Mouse (Mus musculus): ENCODE measurements around the gene Lzts2. TPM values are rescaled to one million over a fixed set of nuclear protein-coding genes. Genes with fewer than 3 reads are reported as not detected.

Lzts2 gene
- polyA plus RNA-seq, 1 experiment from 2014 or later, result 18.2 TPM

DNA sequence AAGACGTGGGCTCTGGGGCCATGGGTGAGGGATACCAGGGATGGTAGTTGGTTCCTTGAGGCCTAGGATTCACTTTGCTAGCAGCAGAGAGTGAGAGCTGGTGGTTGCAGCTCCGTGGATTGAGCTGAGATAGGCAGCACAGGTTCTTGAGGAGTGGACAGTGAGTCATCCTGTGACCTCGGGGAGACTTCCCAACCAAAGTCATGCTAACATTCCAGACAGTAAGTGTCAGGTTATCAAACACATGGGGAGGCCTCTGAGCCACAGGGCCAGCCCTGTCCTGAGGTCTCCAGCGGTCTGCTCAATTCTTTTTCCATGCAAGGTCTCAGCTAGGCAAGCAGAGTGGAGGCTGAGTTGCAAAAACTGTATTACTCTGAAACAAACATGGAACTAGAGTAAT lies 3.6 kb upstream of the Lzts2 start:
- no peaks in the 10 kb centered on the region for H3K27me3 ChIP-seq (replicated peaks; ENCODE audit: control insufficient read depth, insufficient read depth, low read length)
- no peak for ATAC-seq
- peaks cover 12% of the 10 kb centered on the region for H3K36me3 ChIP-seq (ENCODE audit: control insufficient read depth, insufficient read depth)
- no peak overlapping the region for H3K9ac ChIP-seq (replicated peaks; ENCODE audit: low read depth, low read length)
- no peak overlapping the region for H3K4me2 ChIP-seq (ENCODE audit: low read length)
- no peaks in the 10 kb centered on the region for H3K9me3 ChIP-seq (ENCODE audit: control insufficient read depth, low read length)
- no peak overlapping the region for H3K27ac ChIP-seq (ENCODE audit: low read length)
- H3K4me3 ChIP-seq (replicated peaks; ENCODE audit: low read length), result no peak overlapping the region
- 91% methylated on average over 4 of the region's 4 CpGs for WGBS
- H3K4me1 ChIP-seq (replicated peaks; ENCODE audit: control insufficient read depth, insufficient read depth, low read length), result peaks cover 28% of the 10 kb centered on the region

DNA sequence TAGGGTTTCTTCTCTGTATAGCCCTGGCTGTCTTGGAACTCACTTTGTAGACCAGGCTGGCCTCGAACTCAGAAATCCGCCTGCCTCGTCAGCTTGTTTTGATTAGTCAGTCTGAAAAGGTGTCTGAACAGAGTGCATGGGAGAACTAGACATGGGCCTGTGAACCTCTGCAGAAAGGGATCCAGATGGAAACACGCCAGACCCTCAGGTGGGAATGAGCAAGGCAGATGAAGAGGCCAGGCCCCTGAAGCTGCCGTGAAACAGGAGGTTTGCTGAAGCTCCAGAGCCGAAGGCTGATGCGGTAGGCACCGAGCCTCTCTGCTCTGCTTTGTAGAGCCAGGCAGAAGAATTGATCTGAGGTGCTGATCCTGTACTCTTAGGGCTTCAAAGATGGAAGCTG lies 2.0 kb upstream of the Lzts2 start:
- Histone ChIP-seq H3K9ac (replicated peaks; ENCODE audit: low read depth, low read length) (peak overlapping the region; percentile 34; the same call in 1 of the 2 replicates), H3K9me3 (ENCODE audit: control insufficient read depth, low read length) (no peaks in the 10 kb centered on the region), H3K4me2 (ENCODE audit: low read length) (no peak overlapping the region), H3K4me3 (replicated peaks; ENCODE audit: low read length) (no peak overlapping the region), H3K27me3 (replicated peaks; ENCODE audit: control insufficient read depth, insufficient read depth, low read length) (no peaks in the 10 kb centered on the region), H3K27ac (ENCODE audit: low read length) (peak overlapping the region; percentile 53), H3K4me1 (replicated peaks; ENCODE audit: control insufficient read depth, insufficient read depth, low read length) (peaks cover 37% of the 10 kb centered on the region), H3K36me3 (ENCODE audit: control insufficient read depth, insufficient read depth) (peaks cover 12% of the 10 kb centered on the region)
- ATAC-seq, result no peak
- WGBS, result 77% methylated on average over 8 of the region's 8 CpGs

DNA sequence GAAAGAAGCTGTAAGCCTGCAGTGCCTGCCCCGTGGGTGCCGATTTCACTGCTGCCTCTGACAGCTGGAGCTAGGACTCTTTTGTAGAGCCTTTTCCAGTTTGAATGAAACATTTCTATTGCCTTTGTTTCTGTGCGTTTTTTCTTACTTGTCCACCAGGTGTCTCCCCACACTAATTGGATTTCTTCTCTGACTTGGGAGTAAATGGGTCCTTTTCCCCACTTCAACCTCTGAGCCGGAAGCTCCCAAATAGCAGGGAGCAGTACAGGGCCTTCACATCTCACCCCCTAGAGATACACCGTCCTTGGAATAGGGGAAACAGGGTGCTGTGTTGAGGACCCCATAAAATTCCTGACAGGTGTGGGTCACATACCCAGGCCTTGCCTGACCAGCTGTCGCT lies 1.6 kb upstream of the Lzts2 start:
- Histone ChIP-seq H3K27me3 (replicated peaks; ENCODE audit: control insufficient read depth, insufficient read depth, low read length) (no peaks in the 10 kb centered on the region), H3K36me3 (ENCODE audit: control insufficient read depth, insufficient read depth) (peaks cover 12% of the 10 kb centered on the region), H3K4me1 (replicated peaks; ENCODE audit: control insufficient read depth, insufficient read depth, low read length) (peaks cover 33% of the 10 kb centered on the region), H3K27ac (ENCODE audit: low read length) (peak overlapping the region; percentile 53), H3K9me3 (ENCODE audit: control insufficient read depth, low read length) (no peaks in the 10 kb centered on the region), H3K4me2 (ENCODE audit: low read length) (no peak overlapping the region), H3K9ac (replicated peaks; ENCODE audit: low read depth, low read length) (peak overlapping the region; percentile 34; the same call in 1 of the 2 replicates), H3K4me3 (replicated peaks; ENCODE audit: low read length) (no peak overlapping the region)
- WGBS, result 25% methylated on average over 6 of the region's 6 CpGs
- ATAC-seq, result no peak

DNA sequence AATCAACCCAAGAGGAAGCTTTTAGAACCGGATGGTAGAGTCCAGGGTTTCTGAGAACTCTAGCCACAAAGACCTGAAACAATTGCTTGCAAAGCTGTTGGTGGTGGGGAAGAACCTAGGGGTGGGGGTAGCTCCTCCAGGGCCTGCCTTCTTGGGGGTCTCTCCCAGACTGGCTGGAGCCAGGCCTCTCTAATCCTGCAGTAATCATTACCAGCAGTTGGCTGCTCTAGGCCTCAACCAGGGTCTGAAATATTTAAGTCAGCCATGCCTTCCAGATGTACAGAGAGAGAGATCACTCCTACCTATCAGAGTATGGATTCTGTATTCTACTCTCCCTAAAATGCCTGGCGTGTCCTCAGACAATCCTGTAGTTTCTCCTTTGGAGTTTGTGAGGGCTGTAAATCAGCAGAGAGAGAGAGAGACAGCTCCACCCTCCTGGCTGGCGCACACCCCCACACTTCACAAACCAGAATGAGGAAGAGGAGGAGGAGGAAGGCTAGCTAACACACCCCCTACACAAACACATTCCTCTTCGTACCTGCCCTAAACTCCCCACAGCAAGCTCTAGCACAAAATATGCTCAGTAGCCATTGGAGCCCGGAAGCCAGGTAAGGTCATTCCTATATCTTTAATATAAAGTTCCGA lies 511 bp upstream of the Lzts2 start:
- 64% methylated on average over 6 of the region's 6 CpGs for WGBS

GRCm38 (mm10) chr19:45014981-45015402 lies 778 bp downstream of the Lzts2 start:
- peaks cover 12% of the 10 kb centered on the region for H3K36me3 ChIP-seq (ENCODE audit: control insufficient read depth, insufficient read depth)
- H3K27ac ChIP-seq (ENCODE audit: low read length), result no peak overlapping the region
- peaks cover 38% of the 10 kb centered on the region for H3K4me1 ChIP-seq (replicated peaks; ENCODE audit: control insufficient read depth, insufficient read depth, low read length)
- peak overlapping the region; percentile 49 for H3K9ac ChIP-seq (replicated peaks; ENCODE audit: low read depth, low read length)
- H3K9me3 ChIP-seq (ENCODE audit: control insufficient read depth, low read length), result no peaks in the 10 kb centered on the region
- H3K4me3 ChIP-seq (replicated peaks; ENCODE audit: low read length), result peak overlapping the region; percentile 74
- no peak for ATAC-seq
- peak overlapping the region; percentile 89 for H3K4me2 ChIP-seq (ENCODE audit: low read length)
- WGBS, result under 1% methylated on average over 25 of the region's 25 CpGs
- no peaks in the 10 kb centered on the region for H3K27me3 ChIP-seq (replicated peaks; ENCODE audit: control insufficient read depth, insufficient read depth, low read length)

More for the DNA sequence above, 511 bp upstream of the Lzts2 start:
- H3K4me3 ChIP-seq (replicated peaks; ENCODE audit: low read length), result no peak overlapping the region
- no peak overlapping the region for H3K4me2 ChIP-seq (ENCODE audit: low read length)
- H3K9me3 ChIP-seq (ENCODE audit: control insufficient read depth, low read length), result no peaks in the 10 kb centered on the region
- peaks cover 12% of the 10 kb centered on the region for H3K36me3 ChIP-seq (ENCODE audit: control insufficient read depth, insufficient read depth)
- H3K4me1 ChIP-seq (replicated peaks; ENCODE audit: control insufficient read depth, insufficient read depth, low read length), result peaks cover 35% of the 10 kb centered on the region
- H3K9ac ChIP-seq (replicated peaks; ENCODE audit: low read depth, low read length), result no peak overlapping the region
- no peak for ATAC-seq
- H3K27ac ChIP-seq (ENCODE audit: low read length), result no peak overlapping the region
- H3K27me3 ChIP-seq (replicated peaks; ENCODE audit: control insufficient read depth, insufficient read depth, low read length), result no peaks in the 10 kb centered on the region

DNA sequence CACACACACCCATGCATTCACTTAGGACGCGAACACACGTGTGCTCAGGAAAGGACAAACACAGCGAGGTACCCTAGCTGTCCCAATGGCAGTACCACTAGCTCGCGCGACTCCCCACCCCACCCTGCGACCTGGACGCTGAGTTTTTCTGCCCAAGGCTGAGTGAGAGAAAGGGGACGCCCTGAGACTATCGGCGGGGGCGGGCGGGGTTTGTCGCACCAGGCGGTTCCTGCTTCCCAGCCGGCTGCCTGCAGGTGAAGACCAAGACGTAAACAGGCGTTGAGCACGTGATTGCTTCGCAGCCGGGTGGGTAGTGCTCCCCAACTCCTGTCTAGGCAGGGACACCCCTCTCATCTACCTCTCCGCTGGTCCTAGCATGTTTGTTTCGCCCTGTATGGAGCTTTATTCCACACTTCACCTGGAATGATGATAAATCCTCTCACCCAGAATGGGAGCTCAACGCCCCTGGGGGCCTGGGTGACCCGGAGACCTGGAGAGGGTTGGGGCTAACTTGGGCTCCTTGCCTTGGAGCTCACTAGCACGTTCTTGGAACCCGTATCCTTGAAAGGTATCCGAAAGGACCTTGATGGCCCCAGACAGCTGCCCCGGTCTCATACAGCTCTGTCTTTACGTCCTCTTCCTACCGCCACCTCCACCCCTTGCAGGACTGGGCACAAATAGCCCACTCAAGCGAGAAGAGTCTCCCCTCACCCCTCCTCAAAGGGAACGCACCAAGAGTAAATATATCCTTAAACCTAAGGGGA lies 1.5 kb downstream of the Lzts2 start:
- peaks cover 43% of the 10 kb centered on the region for H3K4me1 ChIP-seq (replicated peaks; ENCODE audit: control insufficient read depth, insufficient read depth, low read length)
- H3K27me3 ChIP-seq (replicated peaks; ENCODE audit: control insufficient read depth, insufficient read depth, low read length), result no peaks in the 10 kb centered on the region
- peak overlapping the region; percentile 89 for H3K4me2 ChIP-seq (ENCODE audit: low read length)
- peak overlapping the region; percentile 49 for H3K9ac ChIP-seq (replicated peaks; ENCODE audit: low read depth, low read length)
- under 1% methylated on average over 32 of the region's 34 CpGs for WGBS
- peaks cover 8% of the 10 kb centered on the region for H3K36me3 ChIP-seq (ENCODE audit: control insufficient read depth, insufficient read depth)
- H3K27ac ChIP-seq (ENCODE audit: low read length), result peak overlapping the region; percentile 97
- H3K4me3 ChIP-seq (replicated peaks; ENCODE audit: low read length), result peak overlapping the region; percentile 74
- H3K9me3 ChIP-seq (ENCODE audit: control insufficient read depth, low read length), result no peaks in the 10 kb centered on the region
- ATAC-seq, result no peak

DNA sequence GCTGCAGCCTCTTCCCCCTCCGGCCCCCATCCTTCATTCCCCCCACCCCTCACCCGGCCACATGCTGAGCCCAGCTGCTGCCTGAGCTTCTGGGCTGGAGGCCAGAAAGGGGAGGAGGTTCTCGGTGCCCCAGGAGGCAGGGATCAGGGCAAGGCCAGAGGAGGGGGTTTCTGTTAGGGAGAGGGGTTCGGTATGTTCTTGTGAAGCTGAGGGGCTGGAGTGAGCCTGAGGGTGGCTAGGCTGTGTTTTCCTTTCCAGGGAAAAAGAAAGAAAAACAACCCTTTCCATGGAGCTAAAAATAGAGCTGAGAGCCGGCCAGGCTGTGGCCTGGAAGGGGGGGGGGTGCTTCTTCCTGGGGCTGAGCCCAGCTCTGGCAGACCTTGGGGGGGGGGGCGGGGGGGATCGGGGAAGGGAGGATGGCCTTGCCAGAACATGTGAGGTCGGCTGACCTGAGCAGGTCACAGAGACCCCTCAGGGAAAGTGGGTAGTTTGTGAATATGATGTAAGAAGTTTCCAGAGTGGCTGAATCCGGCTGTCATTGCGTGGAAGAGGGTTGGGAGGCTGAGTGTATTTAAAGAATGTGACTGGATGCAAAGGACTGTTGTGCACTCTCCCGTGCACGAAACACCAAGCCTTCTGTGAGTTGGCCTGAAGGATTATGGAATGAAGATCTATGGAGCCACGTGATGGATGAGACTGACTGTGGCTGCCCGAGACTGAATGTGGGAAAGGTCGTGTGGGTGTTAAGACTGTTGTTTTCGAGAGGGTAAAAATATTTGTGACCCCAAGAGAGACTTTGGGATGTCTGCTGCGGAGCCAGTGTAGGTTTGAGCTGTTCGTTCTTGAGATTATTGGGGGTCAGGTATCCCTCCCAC lies 2.4 kb downstream of the Lzts2 start:
- H3K36me3 ChIP-seq (ENCODE audit: control insufficient read depth, insufficient read depth), result peaks cover 3% of the 10 kb centered on the region; the same call in 1 of the 2 replicates
- H3K27me3 ChIP-seq (replicated peaks; ENCODE audit: control insufficient read depth, insufficient read depth, low read length), result no peaks in the 10 kb centered on the region
- peaks cover 51% of the 10 kb centered on the region for H3K4me1 ChIP-seq (replicated peaks; ENCODE audit: control insufficient read depth, insufficient read depth, low read length)
- no peaks in the 10 kb centered on the region for H3K9me3 ChIP-seq (ENCODE audit: control insufficient read depth, low read length)
- H3K9ac ChIP-seq (replicated peaks; ENCODE audit: low read depth, low read length), result peak overlapping the region; percentile 83
- under 1% methylated on average over 16 of the region's 18 CpGs for WGBS
- peak overlapping the region; percentile 89 for H3K4me2 ChIP-seq (ENCODE audit: low read length)
- peak; percentile 31 for ATAC-seq
- peak overlapping the region; percentile 74 for H3K4me3 ChIP-seq (replicated peaks; ENCODE audit: low read length)
- peak overlapping the region; percentile 97 for H3K27ac ChIP-seq (ENCODE audit: low read length)

- Histone ChIP-seq H3K9me3 (ENCODE audit: control insufficient read depth, low read length) (no peaks in the 10 kb centered on the region), H3K4me1 (replicated peaks; ENCODE audit: control insufficient read depth, insufficient read depth, low read length) (peaks cover 52% of the 10 kb centered on the region), H3K27ac (ENCODE audit: low read length) (peak overlapping the region; percentile 97), H3K4me3 (replicated peaks; ENCODE audit: low read length) (peak overlapping the region; percentile 74), H3K9ac (replicated peaks; ENCODE audit: low read depth, low read length) (peak overlapping the region; percentile 83), H3K36me3 (ENCODE audit: control insufficient read depth, insufficient read depth) (no peaks in the 10 kb centered on the region), H3K4me2 (ENCODE audit: low read length) (peak overlapping the region; percentile 89), H3K27me3 (replicated peaks; ENCODE audit: control insufficient read depth, insufficient read depth, low read length) (no peaks in the 10 kb centered on the region)
- peak; percentile 56 for ATAC-seq
- WGBS, result under 1% methylated on average over 15 of the region's 27 CpGs
Measured at GRCm38 (mm10) chr19:45017216-45017771, 3.1 kb downstream of the Lzts2 start.

Measured in forebrain, embryonic 16.5 days (tissue).